Mouse (Mus musculus): ENCODE measurements around the gene Map2k2. TPM values are rescaled to one million over a fixed set of nuclear protein-coding genes. Genes with fewer than 3 reads are reported as not detected.
A peak's percentile ranks its signal among the peaks of the same experiment; 100 is the strongest.

The Map2k2 gene
- polyA plus RNA-seq, 1 experiment from 2014 or later, result 111 TPM

DNA sequence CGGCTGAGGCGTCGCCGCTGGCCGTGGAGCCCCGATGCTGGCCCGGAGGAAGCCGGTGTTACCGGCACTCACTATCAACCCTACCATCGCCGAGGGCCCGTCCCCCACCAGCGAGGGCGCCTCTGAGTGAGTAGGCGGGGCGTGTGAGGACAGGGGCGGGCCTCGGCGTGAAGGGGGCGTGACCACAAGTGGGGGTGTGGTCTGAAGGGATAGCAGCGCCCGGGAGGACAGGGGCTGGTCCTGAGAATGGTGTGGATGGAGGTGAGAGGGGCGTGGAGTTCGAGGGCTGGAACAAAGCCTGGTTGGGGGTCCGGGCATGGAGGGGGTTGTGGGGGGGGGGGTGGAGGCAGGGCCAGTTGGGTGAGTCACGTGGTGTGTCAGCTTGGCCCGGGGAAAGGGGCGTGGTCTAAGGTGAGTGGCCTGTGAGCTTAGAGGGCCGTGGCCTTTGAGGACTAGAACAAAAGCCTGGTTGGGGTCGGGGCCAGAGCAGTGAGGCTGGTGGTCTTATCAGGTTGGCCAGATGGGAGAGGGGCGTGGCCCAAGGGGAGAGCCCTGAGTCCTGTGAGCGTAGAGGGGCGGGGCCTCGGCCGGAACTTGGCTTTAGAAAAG lies 502 bp downstream of the Map2k2 start:
- Histone ChIP-seq H3K9me3 (replicated peaks) (no peaks in the 10 kb centered on the region), H3K4me1 (replicated peaks) (peaks cover 79% of the 10 kb centered on the region), H3K4me2 (peak overlapping the region; percentile 89), H3K27ac (replicated peaks) (peak overlapping the region; percentile 100), H3K36me3 (replicated peaks) (peaks cover 31% of the 10 kb centered on the region), H3K9ac (peak overlapping the region; percentile 98), H3K27me3 (no peaks in the 10 kb centered on the region), H3K4me3 (replicated peaks) (peak overlapping the region; percentile 98)
- under 1% methylated on average over 35 of the region's 35 CpGs for WGBS (ENCODE audit: insufficient replicate concordance)
- ATAC-seq (ENCODE audit: insufficient read depth), result peak; percentile 85

GRCm38 (mm10) chr10:81112946-81113345 lies 7.2 kb downstream of the Map2k2 start:
- Histone ChIP-seq H3K27ac (replicated peaks) (no peak overlapping the region), H3K27me3 (no peaks in the 10 kb centered on the region), H3K36me3 (replicated peaks) (peaks cover 94% of the 10 kb centered on the region), H3K4me2 (no peak overlapping the region), H3K4me3 (replicated peaks) (no peak overlapping the region), H3K9ac (no peak overlapping the region), H3K9me3 (replicated peaks) (no peaks in the 10 kb centered on the region), H3K4me1 (replicated peaks) (peaks cover 40% of the 10 kb centered on the region)
- ATAC-seq (ENCODE audit: insufficient read depth), result no peak
- WGBS (ENCODE audit: insufficient replicate concordance), result 85% methylated on average over 6 of the region's 6 CpGs

DNA sequence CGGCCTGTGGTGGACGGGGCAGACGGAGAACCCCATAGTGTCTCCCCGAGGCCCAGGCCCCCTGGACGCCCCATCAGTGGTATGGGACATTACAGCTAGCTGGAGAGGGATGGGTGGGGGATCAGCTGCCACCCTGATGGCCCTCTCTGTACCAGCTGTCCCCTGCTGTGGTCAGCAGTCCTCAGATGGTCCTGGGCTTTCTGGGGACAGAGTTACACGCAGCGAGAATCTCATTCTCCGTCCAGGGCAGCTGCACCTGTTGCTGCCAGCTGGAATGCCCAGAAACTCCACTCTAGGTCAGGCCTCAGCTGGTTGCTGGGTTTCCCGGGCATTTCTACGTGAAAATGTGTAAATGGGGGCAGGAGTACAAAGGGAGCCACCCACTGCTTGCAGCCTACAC lies 13.9 kb downstream of the Map2k2 start:
- no peak overlapping the region for H3K27ac ChIP-seq (replicated peaks)
- no peak for ATAC-seq (ENCODE audit: insufficient read depth)
- no peak overlapping the region for H3K9ac ChIP-seq
- H3K36me3 ChIP-seq (replicated peaks), result peaks cover 97% of the 10 kb centered on the region
- H3K4me1 ChIP-seq (replicated peaks), result peaks cover 23% of the 10 kb centered on the region
- H3K9me3 ChIP-seq (replicated peaks), result no peaks in the 10 kb centered on the region
- H3K27me3 ChIP-seq, result no peaks in the 10 kb centered on the region
- WGBS (ENCODE audit: insufficient replicate concordance), result 87% methylated on average over 10 of the region's 10 CpGs
- no peak overlapping the region for H3K4me3 ChIP-seq (replicated peaks)
- no peak overlapping the region for H3K4me2 ChIP-seq

DNA sequence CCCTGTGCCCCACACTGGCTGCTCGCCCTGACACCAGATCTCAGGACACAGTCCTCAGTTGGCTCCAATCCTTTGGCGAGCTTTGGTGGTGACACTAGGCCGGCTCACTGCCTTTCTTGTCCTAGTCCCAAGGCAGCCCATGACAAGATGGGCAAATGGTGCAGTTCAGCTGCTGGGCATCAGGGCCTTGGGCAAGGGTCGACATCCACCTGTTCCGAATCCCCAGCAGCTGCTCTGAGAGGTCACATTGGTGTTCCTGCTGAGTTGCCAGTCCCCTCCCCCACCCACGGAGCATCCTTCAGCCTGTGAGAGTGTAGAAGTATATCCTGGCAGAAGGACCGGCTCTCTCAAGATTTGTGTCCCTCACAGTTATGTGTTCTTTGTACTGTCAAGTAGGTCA lies 14.9 kb downstream of the Map2k2 start:
- Histone ChIP-seq H3K4me3 (replicated peaks) (no peak overlapping the region), H3K27me3 (no peaks in the 10 kb centered on the region), H3K9ac (no peak overlapping the region), H3K36me3 (replicated peaks) (peaks cover 90% of the 10 kb centered on the region), H3K4me1 (replicated peaks) (peaks cover 23% of the 10 kb centered on the region), H3K27ac (replicated peaks) (no peak overlapping the region), H3K9me3 (replicated peaks) (no peaks in the 10 kb centered on the region), H3K4me2 (no peak overlapping the region)
- WGBS (ENCODE audit: insufficient replicate concordance), result 76% methylated on average over 7 of the region's 7 CpGs
- no peak for ATAC-seq (ENCODE audit: insufficient read depth)

- peaks cover 71% of the 10 kb centered on the region for H3K36me3 ChIP-seq (replicated peaks)
- no peak overlapping the region for H3K4me3 ChIP-seq (replicated peaks)
- no peaks in the 10 kb centered on the region for H3K27me3 ChIP-seq
- 30% methylated on average over 2 of the region's 2 CpGs for WGBS (ENCODE audit: insufficient replicate concordance)
- no peak overlapping the region for H3K9ac ChIP-seq
- H3K4me1 ChIP-seq (replicated peaks), result peaks cover 31% of the 10 kb centered on the region
- H3K4me2 ChIP-seq, result no peak overlapping the region
- no peaks in the 10 kb centered on the region for H3K9me3 ChIP-seq (replicated peaks)
- ATAC-seq (ENCODE audit: insufficient read depth), result no peak
- 0 out of 2 replicates have a peak overlapping the region, but pooled peaks have one; percentile 48 for H3K27ac ChIP-seq (replicated peaks)
Measured at GRCm38 (mm10) chr10:81122889-81123288, 17.2 kb downstream of the Map2k2 start.

GRCm38 (mm10) chr10:81123500-81123899 lies 17.8 kb downstream of the Map2k2 start:
- no peak for ATAC-seq (ENCODE audit: insufficient read depth)
- H3K36me3 ChIP-seq (replicated peaks), result peaks cover 64% of the 10 kb centered on the region
- H3K4me2 ChIP-seq, result no peak overlapping the region
- 67% methylated on average over 11 of the region's 11 CpGs for WGBS (ENCODE audit: insufficient replicate concordance)
- H3K9ac ChIP-seq, result no peak overlapping the region
- no peaks in the 10 kb centered on the region for H3K27me3 ChIP-seq
- H3K4me1 ChIP-seq (replicated peaks), result peaks cover 37% of the 10 kb centered on the region
- H3K9me3 ChIP-seq (replicated peaks), result no peaks in the 10 kb centered on the region
- no peak overlapping the region for H3K27ac ChIP-seq (replicated peaks)
- no peak overlapping the region for H3K4me3 ChIP-seq (replicated peaks)

DNA sequence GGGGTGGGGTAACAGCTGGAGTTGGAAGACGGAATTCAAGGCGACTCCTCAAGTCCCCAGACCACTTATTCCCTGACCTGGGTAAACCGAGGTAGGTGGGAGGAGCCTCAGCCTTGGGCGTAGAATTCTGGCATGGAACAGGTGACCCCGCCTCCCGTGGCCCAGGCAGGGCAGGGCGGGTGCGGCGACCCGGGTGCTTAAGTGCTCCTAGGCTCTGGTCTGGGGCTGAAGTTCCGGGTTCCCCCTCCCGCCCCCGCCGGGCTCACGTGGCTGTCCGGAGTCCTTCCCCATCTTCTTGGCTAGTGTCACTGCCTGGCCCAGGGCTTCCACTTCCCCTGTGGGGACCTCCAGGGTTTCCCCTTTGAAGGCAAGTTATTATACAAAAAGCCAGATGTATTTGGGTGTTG lies 28.5 kb downstream of the Map2k2 start:
- H3K27ac ChIP-seq (replicated peaks), result peak overlapping the region; percentile 99
- 0 out of 2 replicates have a peak, but pooled peaks have one; percentile 2 for ATAC-seq (ENCODE audit: insufficient read depth)
- H3K27me3 ChIP-seq, result no peaks in the 10 kb centered on the region
- H3K4me2 ChIP-seq, result peak overlapping the region; percentile 95
- peaks cover 2% of the 10 kb centered on the region for H3K36me3 ChIP-seq (replicated peaks)
- H3K9me3 ChIP-seq (replicated peaks), result no peaks in the 10 kb centered on the region
- WGBS (ENCODE audit: insufficient replicate concordance), result 2% methylated on average over 16 of the region's 16 CpGs
- peaks cover 61% of the 10 kb centered on the region for H3K4me1 ChIP-seq (replicated peaks)
- peak overlapping the region; percentile 86 for H3K4me3 ChIP-seq (replicated peaks)
- H3K9ac ChIP-seq, result peak overlapping the region; percentile 99

DNA sequence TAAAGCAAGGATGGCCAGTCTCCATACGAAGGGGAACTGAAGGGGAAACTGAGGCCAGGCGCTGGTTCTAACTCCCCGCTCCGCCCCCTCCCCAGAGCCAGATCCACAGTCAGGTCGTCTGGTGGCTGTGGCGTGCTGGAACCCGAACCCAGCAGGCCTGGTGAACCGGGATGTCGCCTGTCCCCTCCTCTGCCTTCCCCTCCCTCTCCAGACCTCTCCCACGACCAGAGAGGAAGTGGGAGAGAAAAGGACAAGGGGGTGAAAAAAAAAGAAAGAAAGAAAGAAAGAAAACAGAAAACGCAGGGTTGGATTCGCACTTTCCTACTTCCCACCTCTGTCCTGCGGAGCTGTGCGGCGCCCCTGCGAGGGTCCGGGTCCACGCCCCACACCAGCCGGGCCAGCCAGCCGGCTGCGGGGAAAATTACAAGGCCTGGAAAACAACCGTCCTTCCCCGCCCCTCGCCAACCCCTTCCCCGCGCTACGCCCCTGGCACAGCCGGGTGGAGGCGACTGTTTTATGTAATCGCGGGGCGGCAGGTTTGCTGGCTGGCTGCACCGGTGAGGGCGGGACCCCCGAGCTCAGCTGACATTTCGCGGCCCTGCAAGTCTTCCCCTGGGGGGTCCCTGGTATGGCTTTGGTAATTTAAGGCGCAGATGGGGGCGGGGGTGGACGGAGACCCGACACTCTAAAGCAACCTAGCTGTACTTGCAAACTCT lies 29.4 kb downstream of the Map2k2 start, which contains the start of gene Zbtb7a:
Zbtb7a (plus strand) TSS at position 255 of the 716 bp plus-strand sequence.
- peaks cover 61% of the 10 kb centered on the region for H3K4me1 ChIP-seq (replicated peaks)
- H3K9ac ChIP-seq, result peak within 1 kb of the TSS; percentile 99
- peaks cover 8% of the 10 kb centered on the region for H3K36me3 ChIP-seq (replicated peaks)
- peak within 1 kb of the TSS; percentile 99 for H3K27ac ChIP-seq (replicated peaks)
- H3K4me2 ChIP-seq, result peak within 1 kb of the TSS; percentile 95
- ATAC-seq (ENCODE audit: insufficient read depth), result no peak
- H3K27me3 ChIP-seq, result no peaks in the 10 kb centered on the region
- H3K9me3 ChIP-seq (replicated peaks), result no peaks in the 10 kb centered on the region
- WGBS (ENCODE audit: insufficient replicate concordance), result under 1% methylated on average over 41 of the region's 41 CpGs
- H3K4me3 ChIP-seq (replicated peaks), result peak within 1 kb of the TSS; percentile 86

GRCm38 (mm10) chr10:81135831-81136705 lies 30.4 kb downstream of the Map2k2 start:
- under 1% methylated on average over 86 of the region's 86 CpGs for WGBS (ENCODE audit: insufficient replicate concordance)
- peaks cover 61% of the 10 kb centered on the region for H3K4me1 ChIP-seq (replicated peaks)

DNA sequence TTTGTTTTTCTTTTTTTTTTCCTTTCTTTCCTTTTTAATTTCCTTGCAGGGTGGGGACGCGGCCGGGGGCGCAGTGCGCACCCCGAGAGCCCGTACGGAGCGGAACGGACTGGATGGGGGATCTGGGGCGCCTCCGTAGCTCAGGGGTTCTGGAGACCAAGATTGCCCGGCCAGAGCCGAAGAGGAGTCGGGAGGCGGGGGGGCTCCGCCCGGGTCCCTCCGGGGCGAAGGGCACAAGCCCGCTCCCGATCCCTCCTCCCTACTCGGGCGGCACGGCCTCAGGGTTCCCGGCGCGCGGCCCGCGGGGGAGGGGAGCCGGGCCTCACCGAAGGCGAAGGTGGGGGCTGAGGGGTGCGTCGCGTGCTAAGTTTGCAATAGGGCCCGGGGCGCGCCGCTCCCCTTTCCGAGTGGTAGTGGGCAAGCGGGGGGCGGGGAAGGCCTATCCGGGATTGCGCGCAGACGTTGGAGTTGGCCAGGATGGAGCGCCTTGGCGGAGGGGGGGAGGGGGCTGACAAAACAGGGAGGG lies 31.1 kb downstream of the Map2k2 start:
- H3K27me3 ChIP-seq, result no peaks in the 10 kb centered on the region
- H3K4me3 ChIP-seq (replicated peaks), result peak overlapping the region; percentile 86
- H3K9ac ChIP-seq, result peak overlapping the region; percentile 99
- peaks cover 67% of the 10 kb centered on the region for H3K4me1 ChIP-seq (replicated peaks)
- peaks cover 20% of the 10 kb centered on the region for H3K36me3 ChIP-seq (replicated peaks)
- peak; percentile 5; the same call in 1 of the 2 replicates for ATAC-seq (ENCODE audit: insufficient read depth)
- WGBS (ENCODE audit: insufficient replicate concordance), result under 1% methylated on average over 48 of the region's 50 CpGs
- peak overlapping the region; percentile 99 for H3K27ac ChIP-seq (replicated peaks)
- peak overlapping the region; percentile 95 for H3K4me2 ChIP-seq
- no peaks in the 10 kb centered on the region for H3K9me3 ChIP-seq (replicated peaks)

More at GRCm38 (mm10) chr10:81135831-81136705, 30.4 kb downstream of the Map2k2 start:
- H3K27me3 ChIP-seq, result no peaks in the 10 kb centered on the region
- H3K4me3 ChIP-seq (replicated peaks), result peak overlapping the region; percentile 86
- peak overlapping the region; percentile 99 for H3K27ac ChIP-seq (replicated peaks)
- H3K9me3 ChIP-seq (replicated peaks), result no peaks in the 10 kb centered on the region
- H3K4me2 ChIP-seq, result peak overlapping the region; percentile 95
- ATAC-seq (ENCODE audit: insufficient read depth), result peak; percentile 68
- H3K9ac ChIP-seq, result peak overlapping the region; percentile 99
- peaks cover 13% of the 10 kb centered on the region for H3K36me3 ChIP-seq (replicated peaks)

Data from liver, embryonic 15.5 days (tissue).